ENCODE assay signal across 9 mouse cellular contexts in genomic region chr13:49169448-49170207, GRCm38 (mm10). TPM values are rescaled to one million over a fixed set of nuclear protein-coding genes. Genes with fewer than 3 reads are reported as not detected.
A peak's percentile ranks its signal among the peaks of the same experiment; 100 is the strongest.
DNase-seq lines count a peak whose midpoint lies in the region; ATAC-seq and TF ChIP-seq lines count a peak whose summit lies in the region.
"Had no signal": no experiment of that assay in that cellular context is flagged by ENCODE, and none has a peak within 500 bp of the region (broad histone marks: within the 10 kb centered on the region; RNA-seq: fewer than 3 reads in every experiment).

No protein-coding gene starts in this region.

- no peaks in the 10 kb centered on the region for H3K36me3 ChIP-seq in intestine, embryonic 16.5 days (ENCODE audit: control insufficient read depth, insufficient read depth, low read length)
- H3K36me3 ChIP-seq in midbrain, embryonic 12.5 days = no peaks in the 10 kb centered on the region
- H3K36me3 ChIP-seq: limb, embryonic 13.5 days had no signal

- TF ChIP-seq POLR2A in cortical plate, adult 2 months (IDR thresholded peaks at IDR 0.05; ENCODE audit: extremely low read depth, insufficient read depth, low read length) = no peak

- 16% methylated on average over 17 of the region's 17 CpGs for WGBS in intestine, embryonic 16.5 days
- 23% methylated on average over 17 of the region's 17 CpGs for WGBS in midbrain, embryonic 12.5 days

- H3K4me2 ChIP-seq in intestine, embryonic 16.5 days (ENCODE audit: low read depth, low read length) = no peak overlapping the region
- no peak overlapping the region for H3K4me2 ChIP-seq in midbrain, embryonic 12.5 days (replicated peaks)
- H3K4me2 ChIP-seq: limb, embryonic 13.5 days had no signal

- DNase-seq in T-cell, adult 2 months (ENCODE audit: low spot score) = peak; percentile 49
- DNase-seq in gastrocnemius, postnatal 14 days = peak; percentile 92
- peak; percentile 88 to 90 for DNase-seq in left cerebral cortex, postnatal 14 days (ENCODE audit: low spot score in 2 of 2)
- peak; percentile 90 for DNase-seq in right cerebral cortex, postnatal 4 days
- peak; percentile 84 to 95 for DNase-seq in urinary bladder, postnatal 4 days (ENCODE audit: low spot score in 2 of 2)

- H3K4me1 ChIP-seq in cortical plate, adult 2 months (ENCODE audit: control insufficient read depth, insufficient read depth, low read length) = peaks cover 5% of the 10 kb centered on the region; the same call in 1 of the 2 replicates
- no peaks in the 10 kb centered on the region for H3K4me1 ChIP-seq in intestine, embryonic 16.5 days (ENCODE audit: control insufficient read depth, insufficient read depth, low read length)
- no peaks in the 10 kb centered on the region for H3K4me1 ChIP-seq in midbrain, embryonic 12.5 days

- H3K27me3 ChIP-seq in intestine, embryonic 16.5 days (replicated peaks; ENCODE audit: control insufficient read depth, insufficient read depth, low read length) = no peaks in the 10 kb centered on the region
- H3K27me3 ChIP-seq in midbrain, embryonic 12.5 days = no peaks in the 10 kb centered on the region
- H3K27me3 ChIP-seq: limb, embryonic 13.5 days had no signal

- no peaks in the 10 kb centered on the region for H3K9me3 ChIP-seq in intestine, embryonic 16.5 days (ENCODE audit: control insufficient read depth, low read length)
- H3K9me3 ChIP-seq in midbrain, embryonic 12.5 days = no peaks in the 10 kb centered on the region
- H3K9me3 ChIP-seq: limb, embryonic 13.5 days had no signal

- no peak overlapping the region for H3K27ac ChIP-seq in cortical plate, adult 2 months (ENCODE audit: insufficient read depth, low read length)
- H3K27ac ChIP-seq in intestine, embryonic 16.5 days (ENCODE audit: low read length) = peak overlapping the region; percentile 49; the same call in 1 of the 2 replicates
- no peak overlapping the region for H3K27ac ChIP-seq in midbrain, embryonic 12.5 days (replicated peaks)
- H3K27ac ChIP-seq: limb, embryonic 13.5 days had no signal

- TF ChIP-seq CTCF in cortical plate, adult 2 months (IDR thresholded peaks at IDR 0.05; ENCODE audit: extremely low read depth, insufficient read depth, low read length) = peak; percentile 81

- no peak overlapping the region for H3K4me3 ChIP-seq in cortical plate, adult 2 months (ENCODE audit: insufficient read depth, low read length)
- no peak overlapping the region for H3K4me3 ChIP-seq in intestine, embryonic 16.5 days (ENCODE audit: low read length)
- no peak overlapping the region for H3K4me3 ChIP-seq in midbrain, embryonic 12.5 days
- H3K4me3 ChIP-seq: limb, embryonic 13.5 days had no signal

- 0 out of 2 replicates have a peak overlapping the region, but pooled peaks have one; percentile 6 for H3K9ac ChIP-seq in intestine, embryonic 16.5 days (ENCODE audit: low read depth, low read length)
- no peak overlapping the region for H3K9ac ChIP-seq in midbrain, embryonic 12.5 days (replicated peaks)
- H3K9ac ChIP-seq: limb, embryonic 13.5 days had no signal

- intact Hi-C loops in gastrocnemius, postnatal 14 days (cut with DNase I; ENCODE audit: low total_unique reads) = loop anchor here (10.0 kb wide), 1 partner anchor 515 kb away; no protein-coding TSS in a partner anchor
- intact Hi-C loops in left cerebral cortex, postnatal 14 days (cut with DNase I) = loop anchor here (5.0 kb wide), 2 partner anchors 107 to 517 kb away; no protein-coding TSS in a partner anchor

- ATAC-seq in intestine, embryonic 16.5 days = peak; percentile 82
- peak; percentile 44; the same call in 1 of the 2 replicates for ATAC-seq in midbrain, embryonic 12.5 days (ENCODE audit: low FRiP score, low read depth)

RNA-seq across cellular contexts. Expression of gene Ninj1, which starts 17.7 kb away (rescaled TPM):
- 50.2 and 55.1 TPM in 2 replicates for polyA plus RNA-seq in cortical plate, adult 2 months (2012; rRNA removed)
- total RNA-seq in gastrocnemius, postnatal 14 days (2021) = 10 to 100 TPM; 12.4 to 16.8 TPM
- 60.0 and 63.3 TPM in 2 replicates for polyA plus RNA-seq in intestine, embryonic 16.5 days (2015; fragmentation: Nextera tagmentation; extraction: Ambion mirVana)
- total RNA-seq in left cerebral cortex, postnatal 14 days (2021) = 10 to 100 TPM; 19.5 to 28.5 TPM
- 15.9 and 16.7 TPM in 2 replicates for polyA plus RNA-seq in midbrain, embryonic 12.5 days (2016; fragmentation: Nextera tagmentation; extraction: Ambion mirVana)

RNA-seq across cellular contexts. Expression of gene Wnk2, which starts 21.8 kb away (rescaled TPM):
- polyA plus RNA-seq in cortical plate, adult 2 months (2012; rRNA removed) = 62.4 and 65.4 TPM in 2 replicates
- total RNA-seq in gastrocnemius, postnatal 14 days (2021) = 10 to 100 TPM; 41.7 to 45.1 TPM
- polyA plus RNA-seq in intestine, embryonic 16.5 days (2015; fragmentation: Nextera tagmentation; extraction: Ambion mirVana) = 2.9 and 3.5 TPM in 2 replicates
- total RNA-seq in left cerebral cortex, postnatal 14 days (2021) = 100 to 1,000 TPM; 112 to 118 TPM
- polyA plus RNA-seq in midbrain, embryonic 12.5 days (2016; fragmentation: Nextera tagmentation; extraction: Ambion mirVana) = 12.0 and 15.0 TPM in 2 replicates

RNA-seq across cellular contexts. Expression of gene Card19, which starts 46.2 kb away (rescaled TPM):
- polyA plus RNA-seq in cortical plate, adult 2 months (2012; rRNA removed) = 32.0 and 36.5 TPM in 2 replicates
- total RNA-seq in gastrocnemius, postnatal 14 days (2021) = 10 to 100 TPM; 48.0 to 48.7 TPM
- 53.2 and 58.8 TPM in 2 replicates for polyA plus RNA-seq in intestine, embryonic 16.5 days (2015; fragmentation: Nextera tagmentation; extraction: Ambion mirVana)
- total RNA-seq in left cerebral cortex, postnatal 14 days (2021) = 10 to 100 TPM in 1 of 2 experiments, 1 to 10 TPM in 1; 9.9 to 14.1 TPM
- polyA plus RNA-seq in midbrain, embryonic 12.5 days (2016; fragmentation: Nextera tagmentation; extraction: Ambion mirVana) = 16.9 and 18.2 TPM in 2 replicates
